Mouse (Mus musculus) hindbrain, embryonic 14.5 days (tissue): Measurements from ENCODE around the gene S1pr5. TPM values are rescaled to one million over a fixed set of nuclear protein-coding genes. Genes with fewer than 3 reads are reported as not detected.
A peak's percentile ranks its signal among the peaks of the same experiment; 100 is the strongest.

Source experiments
- ATAC-seq: fragments of 200-750 bp; cut with Nextera tagmentation; 2 replicates; pipeline ENCODE4 v1.8.0; 2017; ENCODE audit warnings: moderate number of reproducible peaks, mild to moderate bottlenecking, moderate TSS enrichment, moderate library complexity; ENCODE audit not compliant: low FRiP score
- DNase-seq: peaks from one replicate; pipeline ENCODE4 v3.0.0-alpha.2; 2015; ENCODE audit warnings: low spot score
- H3K27ac ChIP-seq: fragments of 300-500 bp; sonication (generic); 2 replicates; pipeline ENCODE4 v1.5.1; 2014; ENCODE audit warnings: mild to moderate bottlenecking, moderate library complexity
- H3K27me3 ChIP-seq: fragments of 300-500 bp; sonication (generic); 2 replicates; pipeline ENCODE4 v1.6.1; 2014; ENCODE audit warnings: mild to moderate bottlenecking, low read length, mixed read lengths; ENCODE audit not compliant: control insufficient read depth, insufficient read depth
- H3K36me3 ChIP-seq: fragments of 300-500 bp; sonication (generic); replicated peaks from 2 replicates; pipeline ENCODE4 v1.6.1; 2014; ENCODE audit not compliant: control insufficient read depth, insufficient read depth
- H3K4me1 ChIP-seq: fragments of 300-500 bp; sonication (generic); replicated peaks from 2 replicates; pipeline ENCODE4 v1.6.1; 2014; ENCODE audit warnings: antibody characterized with exemption, low read length, mixed read lengths; ENCODE audit not compliant: control insufficient read depth, insufficient read depth
- H3K4me2 ChIP-seq: fragments of 300-500 bp; sonication (generic); replicated peaks from 2 replicates; pipeline ENCODE4 v1.6.1; 2014; ENCODE audit warnings: mild to moderate bottlenecking, moderate library complexity
- H3K4me3 ChIP-seq: fragments of 300-500 bp; sonication (generic); replicated peaks from 2 replicates; pipeline ENCODE4 v1.5.1; 2014; ENCODE audit warnings: mild to moderate bottlenecking, low read length
- H3K9ac ChIP-seq: fragments of 300-500 bp; sonication (generic); 2 replicates; pipeline ENCODE4 v1.6.1; 2014
- H3K9me3 ChIP-seq: fragments of 300-500 bp; sonication (generic); 2 replicates; pipeline ENCODE4 v1.6.1; 2016; ENCODE audit warnings: low read length; ENCODE audit not compliant: control insufficient read depth
- WGBS: fragments of 180-500 bp; shearing (Covaris S2); extraction: QIAGEN DNeasy Blood & Tissue Kit; methylation state at CpG from one replicate; pipeline ENCODE4 v1.1.7; 2014; 5-methylcytosine and 5-hydroxymethylcytosine counted together
- polyA plus RNA-seq: library from polyadenylated mRNA; unstranded; fragments of >200 nt; fragmentation: Nextera tagmentation; extraction: Ambion mirVana; gene quantifications from 2 replicates; pipeline ENCODE4 v1.2.1, GENCODE M21; 2014

S1pr5 gene
- polyA plus RNA-seq, 1 experiment from 2014 or later: 3.9 TPM

DNA sequence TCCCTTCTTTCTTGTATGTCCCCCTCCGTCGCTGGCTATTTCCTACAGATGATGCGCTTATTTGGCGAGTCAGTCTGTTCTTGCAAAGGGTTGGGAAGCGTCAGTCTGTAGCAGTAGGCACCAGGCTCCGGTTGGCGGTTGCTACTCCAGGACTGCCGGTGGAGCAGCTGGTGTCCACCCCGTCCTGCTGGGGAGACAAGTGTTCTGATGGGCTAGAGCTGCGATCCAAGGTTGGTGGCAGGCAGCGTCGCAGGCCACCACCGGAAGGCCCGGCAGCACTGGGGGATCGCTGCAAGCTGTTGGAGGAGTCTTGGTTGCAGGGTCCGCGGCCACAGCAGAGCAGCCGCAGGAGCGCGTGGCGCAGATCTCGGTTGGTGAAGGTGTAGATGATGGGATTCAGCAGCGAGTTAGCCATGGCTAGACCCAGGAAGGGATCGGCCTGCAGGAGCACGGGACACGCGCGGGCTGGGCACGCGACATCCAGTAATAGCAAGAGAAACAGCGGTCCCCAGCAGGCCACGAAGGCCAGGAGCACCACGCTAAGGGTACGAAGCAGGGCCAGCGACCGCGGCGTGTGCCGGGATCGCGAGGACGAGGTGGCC lies 4.3 kb downstream of the S1pr5 start:
- Histone ChIP-seq H3K4me2 (peak overlapping the region; percentile 83), H3K27me3 (peaks cover 65% of the 10 kb centered on the region), H3K27ac (peak overlapping the region; percentile 57), H3K9ac (peak overlapping the region; percentile 61), H3K4me3 (peak overlapping the region; percentile 44), H3K4me1 (peaks cover 15% of the 10 kb centered on the region; the same call in 1 of the 2 replicates), H3K36me3 (no peaks in the 10 kb centered on the region), H3K9me3 (no peaks in the 10 kb centered on the region)
- no peak for DNase-seq
- 4% methylated on average over 42 of the region's 42 CpGs for WGBS
- no peak for ATAC-seq

DNA sequence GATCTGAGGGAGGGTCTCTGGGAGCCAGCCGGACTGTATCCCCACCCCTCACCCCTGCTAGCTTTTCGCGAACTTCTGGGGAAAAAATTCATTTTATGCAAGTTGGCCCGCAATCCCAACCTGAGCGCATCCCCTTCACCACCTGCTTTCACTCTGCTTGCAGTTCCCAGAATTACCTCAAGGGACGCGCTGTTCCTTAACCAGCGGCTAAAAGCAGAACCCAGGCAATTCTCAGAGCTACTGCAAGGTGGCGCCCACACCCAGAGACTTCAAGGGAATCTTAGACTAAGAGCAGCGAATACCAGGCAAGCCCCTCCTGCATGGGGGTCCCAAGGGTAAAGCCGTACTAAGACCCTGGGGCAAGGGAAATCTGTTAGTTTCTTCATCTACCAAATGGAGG lies 6.9 kb downstream of the S1pr5 start:
- Histone ChIP-seq H3K27me3 (peaks cover 43% of the 10 kb centered on the region), H3K9ac (no peak overlapping the region), H3K4me3 (no peak overlapping the region), H3K4me1 (peaks cover 25% of the 10 kb centered on the region), H3K36me3 (no peaks in the 10 kb centered on the region; the same call in 1 of the 2 replicates), H3K4me2 (no peak overlapping the region), H3K27ac (no peak overlapping the region), H3K9me3 (no peaks in the 10 kb centered on the region)
- DNase-seq (peak; percentile 84), ATAC-seq (no peak)
- 2% methylated on average over 11 of the region's 11 CpGs for WGBS

- WGBS: 35% methylated on average over 4 of the region's 4 CpGs
- ATAC-seq (no peak), DNase-seq (no peak)
- Histone ChIP-seq H3K36me3 (peaks cover 10% of the 10 kb centered on the region), H3K9me3 (no peaks in the 10 kb centered on the region), H3K9ac (peak overlapping the region; percentile 98), H3K27ac (no peak overlapping the region), H3K27me3 (peaks cover 25% of the 10 kb centered on the region), H3K4me3 (peak overlapping the region; percentile 92), H3K4me2 (peak overlapping the region; percentile 65), H3K4me1 (peaks cover 28% of the 10 kb centered on the region)
These were observed 8.8 kb downstream of the S1pr5 start for GRCm38 (mm10) chr9:21239465-21239848.

DNA sequence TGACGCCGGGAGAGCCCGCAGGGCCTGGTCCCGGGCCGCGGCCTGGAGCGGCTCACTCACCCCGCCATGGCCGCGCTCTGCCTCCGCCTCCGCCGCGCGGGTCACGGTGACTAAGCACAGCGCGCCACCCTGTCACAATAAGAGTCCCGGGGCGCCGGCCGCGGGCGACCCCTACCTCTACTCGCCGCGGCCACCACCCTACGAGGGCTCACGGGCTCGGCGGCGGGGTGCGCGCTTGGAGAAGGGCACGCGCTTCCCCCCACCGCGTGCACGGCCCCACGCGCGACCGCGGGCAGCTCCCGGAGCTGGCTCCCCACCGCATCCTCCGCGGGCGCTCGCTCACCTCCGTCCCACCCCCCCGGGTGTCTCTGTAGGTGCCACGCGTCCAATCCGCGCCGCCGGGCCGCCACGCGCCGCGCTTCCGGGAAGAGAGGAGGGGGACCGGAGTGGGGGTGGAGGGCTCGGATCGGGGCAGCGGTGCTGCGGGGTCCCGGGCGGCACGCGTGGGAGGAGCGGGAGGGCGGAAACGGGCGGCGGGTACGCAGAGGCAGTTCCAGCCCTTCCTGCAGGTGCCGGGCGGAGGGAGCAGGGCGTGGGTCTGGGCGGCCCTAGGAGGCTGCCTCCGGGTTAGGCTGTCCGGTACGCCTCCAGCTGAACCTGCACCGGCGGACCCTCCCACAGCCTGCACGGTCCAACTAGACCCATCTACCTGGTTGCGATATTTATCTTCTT lies 9.3 kb downstream of the S1pr5 start, which contains the start of gene Keap1:
Gene Keap1 (minus strand): TSS at position 629 of the 732 bp plus-strand sequence.
- peaks cover 22% of the 10 kb centered on the region for H3K4me1 ChIP-seq
- ATAC-seq (peak; percentile 86), DNase-seq (peak; percentile 71)
- H3K4me3 ChIP-seq: peak within 1 kb of the TSS; percentile 92
- peak within 1 kb of the TSS; percentile 98 for H3K9ac ChIP-seq
- no peaks in the 10 kb centered on the region for H3K9me3 ChIP-seq
- H3K27ac ChIP-seq: peak within 1 kb of the TSS; percentile 90
- WGBS: under 1% methylated on average over 80 of the region's 90 CpGs
- peaks cover 15% of the 10 kb centered on the region for H3K36me3 ChIP-seq
- peaks cover 19% of the 10 kb centered on the region for H3K27me3 ChIP-seq
- H3K4me2 ChIP-seq: peak within 1 kb of the TSS; percentile 65

- Histone ChIP-seq H3K9ac (peak overlapping the region; percentile 98), H3K36me3 (peaks cover 23% of the 10 kb centered on the region), H3K27ac (peak overlapping the region; percentile 90), H3K4me1 (peaks cover 21% of the 10 kb centered on the region), H3K27me3 (peaks cover 12% of the 10 kb centered on the region), H3K4me2 (peak overlapping the region; percentile 65), H3K4me3 (peak overlapping the region; percentile 92), H3K9me3 (no peaks in the 10 kb centered on the region)
- DNase-seq (no peak), ATAC-seq (no peak; the same call in 1 of the 2 replicates)
- 2% methylated on average over 30 of the region's 31 CpGs for WGBS
These were observed 10.1 kb downstream of the S1pr5 start for GRCm38 (mm10) chr9:21238004-21238732.

DNA sequence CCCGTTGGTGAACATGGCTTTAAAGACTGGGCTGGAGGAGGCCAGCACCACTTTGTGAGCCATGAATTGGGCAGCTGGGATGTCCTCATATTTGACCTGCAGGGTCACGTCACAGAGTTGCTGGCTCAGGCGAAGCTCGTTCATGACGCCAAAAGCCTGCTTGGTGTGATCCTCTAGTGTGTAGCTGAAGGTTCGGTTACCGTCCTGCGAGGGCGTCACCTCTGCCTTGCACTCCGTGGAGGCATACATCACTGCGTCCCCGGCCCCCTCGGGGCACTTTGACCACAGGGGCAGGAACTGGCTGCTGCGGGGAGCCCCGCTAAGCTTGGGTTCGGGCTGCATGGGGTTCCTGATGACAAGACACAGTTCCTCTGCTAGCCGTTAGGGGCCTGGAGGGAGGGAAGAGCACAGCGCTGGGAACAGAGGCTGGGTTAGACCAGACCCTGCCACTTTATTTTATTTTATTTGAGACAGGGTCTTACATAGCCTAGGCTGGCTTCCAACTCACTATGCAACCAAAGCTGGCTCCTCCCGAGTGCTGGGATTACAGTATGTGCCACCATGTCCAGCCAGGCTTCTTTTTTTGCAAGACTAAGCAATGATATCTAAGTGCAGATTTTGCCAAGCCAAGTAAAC lies 10.8 kb downstream of the S1pr5 start:
- no peaks in the 10 kb centered on the region for H3K9me3 ChIP-seq
- peak overlapping the region; percentile 65 for H3K4me2 ChIP-seq
- H3K36me3 ChIP-seq: peaks cover 29% of the 10 kb centered on the region
- DNase-seq (peak; percentile 52), ATAC-seq (0 out of 2 replicates have a peak, but pooled peaks have one; percentile 7)
- 20% methylated on average over 19 of the region's 19 CpGs for WGBS
- H3K4me3 ChIP-seq: peak overlapping the region; percentile 92
- peak overlapping the region; percentile 98 for H3K9ac ChIP-seq
- H3K27ac ChIP-seq: peak overlapping the region; percentile 90
- peaks cover 21% of the 10 kb centered on the region for H3K4me1 ChIP-seq
- H3K27me3 ChIP-seq: peaks cover 5% of the 10 kb centered on the region; the same call in 1 of the 2 replicates

- peak overlapping the region; percentile 65 for H3K4me2 ChIP-seq
- H3K4me3 ChIP-seq: peak overlapping the region; percentile 92
- H3K27ac ChIP-seq: no peak overlapping the region; the same call in 1 of the 2 replicates
- peak overlapping the region; percentile 98 for H3K9ac ChIP-seq
- H3K27me3 ChIP-seq: 0 out of 2 replicates have a peak, but pooled peaks cover under 1% of the 10 kb centered on the region
- 81% methylated on average over 25 of the region's 25 CpGs for WGBS
- no peaks in the 10 kb centered on the region for H3K9me3 ChIP-seq
- DNase-seq (no peak), ATAC-seq (no peak)
- peaks cover 21% of the 10 kb centered on the region for H3K4me1 ChIP-seq
- peaks cover 30% of the 10 kb centered on the region for H3K36me3 ChIP-seq
These were observed 11.3 kb downstream of the S1pr5 start for GRCm38 (mm10) chr9:21236991-21237367.

DNA sequence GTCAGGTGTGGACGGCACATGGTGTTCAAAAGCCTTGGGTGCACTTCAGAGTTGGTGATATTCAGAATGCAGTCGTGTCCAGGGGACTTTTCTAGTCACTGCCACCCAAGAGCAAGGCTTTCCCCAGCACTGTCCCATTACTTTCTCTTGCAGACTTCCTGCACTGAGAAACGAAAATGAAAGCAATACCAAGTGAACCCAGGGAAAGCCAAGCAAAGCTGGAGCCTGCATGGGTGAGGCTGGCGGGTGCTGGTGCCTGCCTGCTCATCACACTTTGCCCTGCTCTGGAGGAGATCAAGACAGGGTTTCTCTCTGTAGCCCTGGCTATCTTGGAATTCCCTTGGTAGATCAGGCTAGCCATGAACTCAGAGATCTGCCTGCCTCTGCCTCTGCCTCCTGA lies 12.9 kb downstream of the S1pr5 start:
- DNase-seq (no peak), ATAC-seq (no peak)
- Histone ChIP-seq H3K27me3 (no peaks in the 10 kb centered on the region), H3K36me3 (peaks cover 44% of the 10 kb centered on the region), H3K4me2 (no peak overlapping the region), H3K27ac (no peak overlapping the region), H3K4me1 (peaks cover 21% of the 10 kb centered on the region), H3K9me3 (no peaks in the 10 kb centered on the region), H3K4me3 (no peak overlapping the region), H3K9ac (no peak overlapping the region)
- 82% methylated on average over 4 of the region's 4 CpGs for WGBS
